Mouse (Mus musculus) hindbrain, embryonic 16.5 days (tissue): Measurements from ENCODE around the gene Tet3. TPM values are rescaled to one million over a fixed set of nuclear protein-coding genes. Genes with fewer than 3 reads are reported as not detected.
A peak's percentile ranks its signal among the peaks of the same experiment; 100 is the strongest.

Experiments used
- ATAC-seq: fragments of 200-750 bp; cut with Nextera tagmentation; 2 replicates; pipeline ENCODE4 v1.8.0; 2017; ENCODE audit warnings: moderate TSS enrichment, moderate library complexity
- H3K27ac ChIP-seq: fragments of 300-500 bp; sonication (generic); 2 replicates; pipeline ENCODE4 v1.5.1; 2014; ENCODE audit warnings: low read depth, mild to moderate bottlenecking, control low read depth, low read length, moderate library complexity
- H3K27me3 ChIP-seq: fragments of 300-500 bp; sonication (generic); replicated peaks from 2 replicates; pipeline ENCODE4 v1.6.1; 2014; ENCODE audit warnings: low read length; ENCODE audit not compliant: control insufficient read depth, insufficient read depth
- H3K36me3 ChIP-seq: fragments of 300-500 bp; sonication (generic); 2 replicates; pipeline ENCODE4 v1.6.1; 2014; ENCODE audit warnings: mild to moderate bottlenecking, low read length, moderate library complexity, mixed read lengths; ENCODE audit not compliant: control insufficient read depth, insufficient read depth
- H3K4me1 ChIP-seq: fragments of 300-500 bp; sonication (generic); 2 replicates; pipeline ENCODE4 v1.6.1; 2014; ENCODE audit warnings: low read depth, low read length; ENCODE audit not compliant: control insufficient read depth, insufficient read depth
- H3K4me2 ChIP-seq: fragments of 300-500 bp; sonication (generic); 2 replicates; pipeline ENCODE4 v1.6.1; 2014; ENCODE audit warnings: mild to moderate bottlenecking, low read length, control low read depth, moderate library complexity
- H3K4me3 ChIP-seq: fragments of 300-500 bp; sonication (generic); 2 replicates; pipeline ENCODE4 v1.5.1; 2014; ENCODE audit warnings: mild to moderate bottlenecking, low read length, control low read depth, moderate library complexity
- H3K9ac ChIP-seq: fragments of 300-500 bp; sonication (generic); 2 replicates; pipeline ENCODE4 v1.6.1; 2014; ENCODE audit warnings: low read depth, mild to moderate bottlenecking, control low read depth, low read length, moderate library complexity
- H3K9me3 ChIP-seq: fragments of 300-500 bp; sonication (generic); 2 replicates; pipeline ENCODE4 v1.6.1; 2014; ENCODE audit warnings: mild to moderate bottlenecking, low read length, moderate library complexity; ENCODE audit not compliant: control insufficient read depth
- WGBS: fragments of 180-500 bp; shearing (Covaris S2); extraction: QIAGEN DNeasy Blood & Tissue Kit; methylation state at CpG from one replicate; pipeline ENCODE4 v1.1.7; 2014; 5-methylcytosine and 5-hydroxymethylcytosine counted together
- polyA plus RNA-seq: library from polyadenylated mRNA; unstranded; fragments of >200 nt; fragmentation: Nextera tagmentation; extraction: Ambion mirVana; gene quantifications from 2 replicates; pipeline ENCODE4 v1.2.1, GENCODE M21; 2015

Gene Tet3
- polyA plus RNA-seq, 1 experiment from 2014 or later = 51.4 TPM

DNA sequence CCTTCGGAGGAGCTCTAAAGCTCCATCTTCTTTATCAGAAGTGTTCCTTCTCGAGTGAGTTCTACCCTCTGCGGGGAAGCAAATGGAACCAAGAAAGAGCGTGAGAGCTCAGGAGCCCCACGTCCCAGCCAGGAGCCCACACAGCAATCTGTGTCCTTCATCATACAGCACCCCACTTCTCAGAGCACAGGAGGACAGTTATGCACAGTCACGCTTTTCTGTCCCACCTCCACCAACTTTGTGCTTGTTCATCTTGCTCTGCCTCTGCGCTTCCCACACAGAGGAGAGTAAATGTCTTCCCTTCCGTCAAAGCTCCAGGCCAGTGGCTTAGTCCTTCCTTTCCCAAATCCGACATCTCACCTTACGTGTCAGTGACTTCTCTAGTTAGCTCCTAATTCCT is 40.2 kb upstream of the Tet3 start:
- H3K27ac ChIP-seq = no peak overlapping the region
- no peak for ATAC-seq
- no peaks in the 10 kb centered on the region for H3K27me3 ChIP-seq
- H3K9me3 ChIP-seq = no peaks in the 10 kb centered on the region
- 97% methylated on average over 10 of the region's 10 CpGs for WGBS
- no peak overlapping the region for H3K4me2 ChIP-seq
- no peak overlapping the region for H3K4me3 ChIP-seq
- no peak overlapping the region for H3K9ac ChIP-seq
- peaks cover 5% of the 10 kb centered on the region; the same call in 1 of the 2 replicates for H3K36me3 ChIP-seq
- 0 out of 2 replicates have a peak, but pooled peaks cover 3% of the 10 kb centered on the region for H3K4me1 ChIP-seq

DNA sequence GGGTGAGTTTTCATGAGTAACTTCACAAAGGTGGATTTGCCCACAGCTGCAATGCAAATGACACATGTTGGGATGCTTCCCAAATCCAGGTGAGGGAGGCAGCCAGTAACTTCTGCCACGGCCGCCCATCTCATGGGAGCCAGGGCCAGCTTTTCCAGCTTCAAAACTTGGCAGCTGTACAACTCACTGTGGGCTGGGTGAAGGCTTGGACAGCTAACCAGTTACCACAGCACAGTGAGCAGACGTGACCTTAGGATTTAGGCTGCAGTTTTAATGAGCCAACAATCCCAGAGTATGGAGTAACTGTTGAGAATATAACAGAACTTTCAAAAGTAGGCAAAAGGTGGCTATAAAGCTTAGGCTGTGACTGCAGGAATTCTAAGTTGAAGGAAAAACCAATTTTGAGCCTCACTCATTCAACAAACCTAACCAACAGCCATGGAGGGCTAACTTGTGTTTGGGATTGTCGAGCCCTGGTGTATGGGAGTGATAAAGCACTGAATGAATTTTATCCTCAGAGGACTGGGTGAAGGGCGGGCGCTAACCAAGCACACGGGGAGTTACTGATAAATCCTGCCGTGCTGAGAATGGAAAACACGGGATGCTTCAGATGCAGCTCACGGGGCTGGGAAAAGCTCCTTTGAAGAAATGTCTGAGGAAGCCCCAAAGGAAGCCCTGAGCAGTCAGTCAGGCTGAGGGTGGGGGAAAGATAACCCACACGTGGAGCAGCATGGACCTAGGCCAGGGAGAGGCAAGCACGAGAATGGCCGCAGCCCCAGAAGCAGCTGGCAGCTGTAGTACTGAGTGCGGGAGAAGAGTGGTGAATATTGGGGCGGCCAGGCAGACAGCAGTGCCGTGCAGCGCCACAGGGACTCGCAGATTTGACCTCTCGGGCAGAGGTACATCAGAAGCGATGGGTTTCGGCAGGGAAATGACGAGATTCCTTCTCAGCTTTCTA is 38.1 kb upstream of the Tet3 start:
- no peak for ATAC-seq
- H3K4me1 ChIP-seq = 0 out of 2 replicates have a peak, but pooled peaks cover 3% of the 10 kb centered on the region
- WGBS = 80% methylated on average over 22 of the region's 22 CpGs
- 0 out of 2 replicates have a peak overlapping the region, but pooled peaks have one; percentile 12 for H3K27ac ChIP-seq
- no peak overlapping the region for H3K4me2 ChIP-seq
- H3K9me3 ChIP-seq = no peaks in the 10 kb centered on the region
- H3K27me3 ChIP-seq = no peaks in the 10 kb centered on the region
- H3K36me3 ChIP-seq = peaks cover 16% of the 10 kb centered on the region
- H3K4me3 ChIP-seq = no peak overlapping the region
- H3K9ac ChIP-seq = no peak overlapping the region

DNA sequence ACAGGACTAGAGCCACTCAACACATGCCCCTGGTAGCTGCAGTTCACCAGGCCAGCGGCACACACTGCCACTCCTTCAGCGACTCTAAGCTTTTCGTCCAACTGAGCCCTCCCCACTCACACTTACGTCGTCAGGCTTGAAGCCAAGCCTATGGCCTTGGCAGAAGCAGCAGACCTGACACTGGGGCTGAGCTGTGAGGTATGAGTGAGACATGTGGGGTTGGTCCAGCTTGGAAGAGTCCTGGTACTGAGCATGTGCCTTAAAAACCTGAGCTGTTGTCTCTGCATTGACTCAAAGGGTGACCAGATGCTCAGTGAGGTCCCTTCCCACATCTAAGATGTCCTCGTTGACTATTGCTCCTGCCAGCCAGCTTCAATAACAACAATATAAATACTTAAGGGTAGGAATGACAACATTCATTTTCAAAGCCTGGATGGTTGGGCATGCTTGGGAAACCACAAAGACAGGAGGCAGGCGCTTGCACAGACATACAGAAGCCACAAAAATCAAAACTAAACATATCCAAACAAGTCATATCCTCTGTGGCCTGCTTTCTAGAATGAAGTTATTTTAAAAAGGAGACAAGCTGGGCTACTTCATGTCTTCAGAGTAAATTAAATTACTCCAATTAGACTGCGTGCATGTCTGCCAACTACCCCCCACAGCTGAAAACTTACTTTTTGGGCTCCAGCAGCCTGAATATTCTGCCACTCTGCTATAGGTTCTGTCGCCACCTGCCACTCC is 37.3 kb upstream of the Tet3 start:
- Histone ChIP-seq H3K36me3 (peaks cover 16% of the 10 kb centered on the region), H3K9me3 (no peaks in the 10 kb centered on the region), H3K4me3 (no peak overlapping the region), H3K4me1 (0 out of 2 replicates have a peak, but pooled peaks cover 3% of the 10 kb centered on the region), H3K9ac (no peak overlapping the region), H3K27me3 (no peaks in the 10 kb centered on the region), H3K27ac (no peak overlapping the region), H3K4me2 (no peak overlapping the region)
- ATAC-seq = no peak
- WGBS = 77% methylated on average over 9 of the region's 9 CpGs

DNA sequence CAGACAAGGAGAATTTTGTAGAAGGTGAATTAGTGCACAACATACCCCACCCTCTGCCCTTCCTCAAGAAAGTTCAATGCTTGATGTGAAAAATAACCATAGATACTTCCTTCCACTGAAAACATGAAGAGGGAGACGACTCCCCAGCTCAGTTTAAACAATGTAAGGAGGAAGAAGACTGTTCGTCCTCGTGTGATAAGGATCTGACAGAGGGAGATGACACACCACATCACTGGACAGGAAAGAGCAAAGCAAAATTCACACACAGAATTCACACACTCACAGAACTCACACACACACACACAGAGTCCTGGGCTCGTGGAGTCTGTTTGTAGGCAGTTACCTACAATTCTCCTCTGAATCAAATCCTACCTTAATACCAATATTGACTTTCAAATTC is 31.7 kb upstream of the Tet3 start:
- no peak for ATAC-seq
- Histone ChIP-seq H3K27me3 (no peaks in the 10 kb centered on the region), H3K4me1 (no peaks in the 10 kb centered on the region), H3K9me3 (no peaks in the 10 kb centered on the region), H3K4me3 (no peak overlapping the region), H3K4me2 (no peak overlapping the region), H3K9ac (no peak overlapping the region), H3K27ac (no peak overlapping the region), H3K36me3 (peaks cover 27% of the 10 kb centered on the region)
- WGBS = 83% methylated on average over 4 of the region's 4 CpGs

DNA sequence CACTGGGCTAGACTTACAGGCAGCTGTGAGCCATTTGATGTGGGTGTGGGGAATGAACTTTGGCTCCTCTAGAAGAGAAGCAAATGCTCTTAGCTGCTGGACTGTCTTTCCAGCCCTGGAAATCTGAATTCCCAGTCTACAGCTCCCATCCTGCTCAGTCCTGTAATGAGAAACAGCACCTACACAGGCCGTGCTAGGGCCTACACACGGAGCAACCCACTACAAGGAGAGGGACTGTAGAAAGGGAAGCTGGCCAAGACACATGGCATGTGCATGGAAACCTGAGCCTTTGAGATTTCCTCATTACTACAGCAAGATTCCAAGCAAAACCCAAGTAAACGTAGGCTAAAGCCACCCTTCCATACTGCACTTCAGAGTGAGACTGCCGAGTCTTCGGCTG is 29.3 kb upstream of the Tet3 start:
- no peak overlapping the region for H3K4me2 ChIP-seq
- H3K27me3 ChIP-seq = no peaks in the 10 kb centered on the region
- H3K4me3 ChIP-seq = no peak overlapping the region
- no peak overlapping the region for H3K9ac ChIP-seq
- 89% methylated on average over 5 of the region's 5 CpGs for WGBS
- no peaks in the 10 kb centered on the region for H3K9me3 ChIP-seq
- no peak overlapping the region for H3K27ac ChIP-seq
- peaks cover 19% of the 10 kb centered on the region for H3K36me3 ChIP-seq
- no peak for ATAC-seq
- H3K4me1 ChIP-seq = no peaks in the 10 kb centered on the region

GRCm38 (mm10) chr6:83487298-83487697 is 28.4 kb upstream of the Tet3 start:
- no peak for ATAC-seq
- Histone ChIP-seq H3K9me3 (no peaks in the 10 kb centered on the region), H3K27ac (no peak overlapping the region), H3K4me2 (no peak overlapping the region), H3K36me3 (peaks cover 17% of the 10 kb centered on the region), H3K27me3 (no peaks in the 10 kb centered on the region), H3K4me1 (no peaks in the 10 kb centered on the region), H3K4me3 (no peak overlapping the region), H3K9ac (no peak overlapping the region)
- WGBS = 79% methylated on average over 4 of the region's 4 CpGs

DNA sequence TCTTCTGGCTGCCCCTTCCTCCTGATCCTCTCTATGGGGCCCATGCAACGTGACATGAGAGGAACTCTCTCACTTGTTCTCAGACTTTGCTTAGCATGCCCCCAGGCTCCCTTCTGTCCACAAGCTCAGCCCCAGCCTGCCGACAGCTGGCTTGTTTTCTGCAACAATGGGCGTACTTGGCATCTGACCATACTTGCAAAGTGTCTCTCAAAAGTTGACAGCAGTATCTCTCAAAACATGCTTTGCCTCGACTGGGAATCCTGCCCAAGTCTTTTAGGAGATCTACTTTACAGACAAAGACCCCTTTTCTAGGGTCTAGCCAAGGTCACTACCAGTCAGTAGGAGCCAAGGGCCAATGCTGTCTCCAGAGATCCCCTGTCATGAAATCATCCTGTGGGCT is 27.0 kb upstream of the Tet3 start:
- no peak overlapping the region for H3K27ac ChIP-seq
- peak; percentile 78 for ATAC-seq
- peaks cover 22% of the 10 kb centered on the region for H3K36me3 ChIP-seq
- 56% methylated on average over 4 of the region's 4 CpGs for WGBS
- no peaks in the 10 kb centered on the region for H3K9me3 ChIP-seq
- H3K9ac ChIP-seq = no peak overlapping the region
- no peak overlapping the region for H3K4me2 ChIP-seq
- H3K4me1 ChIP-seq = no peaks in the 10 kb centered on the region
- no peaks in the 10 kb centered on the region for H3K27me3 ChIP-seq
- H3K4me3 ChIP-seq = no peak overlapping the region

- H3K4me3 ChIP-seq = no peak overlapping the region
- WGBS = 91% methylated on average over 7 of the region's 7 CpGs
- H3K27ac ChIP-seq = no peak overlapping the region
- H3K36me3 ChIP-seq = peaks cover 19% of the 10 kb centered on the region
- H3K27me3 ChIP-seq = no peaks in the 10 kb centered on the region
- no peak for ATAC-seq
- no peaks in the 10 kb centered on the region for H3K4me1 ChIP-seq
- no peak overlapping the region for H3K4me2 ChIP-seq
- no peak overlapping the region for H3K9ac ChIP-seq
- H3K9me3 ChIP-seq = no peaks in the 10 kb centered on the region
These were observed 24.9 kb upstream of the Tet3 start for GRCm38 (mm10) chr6:83483776-83484175.

DNA sequence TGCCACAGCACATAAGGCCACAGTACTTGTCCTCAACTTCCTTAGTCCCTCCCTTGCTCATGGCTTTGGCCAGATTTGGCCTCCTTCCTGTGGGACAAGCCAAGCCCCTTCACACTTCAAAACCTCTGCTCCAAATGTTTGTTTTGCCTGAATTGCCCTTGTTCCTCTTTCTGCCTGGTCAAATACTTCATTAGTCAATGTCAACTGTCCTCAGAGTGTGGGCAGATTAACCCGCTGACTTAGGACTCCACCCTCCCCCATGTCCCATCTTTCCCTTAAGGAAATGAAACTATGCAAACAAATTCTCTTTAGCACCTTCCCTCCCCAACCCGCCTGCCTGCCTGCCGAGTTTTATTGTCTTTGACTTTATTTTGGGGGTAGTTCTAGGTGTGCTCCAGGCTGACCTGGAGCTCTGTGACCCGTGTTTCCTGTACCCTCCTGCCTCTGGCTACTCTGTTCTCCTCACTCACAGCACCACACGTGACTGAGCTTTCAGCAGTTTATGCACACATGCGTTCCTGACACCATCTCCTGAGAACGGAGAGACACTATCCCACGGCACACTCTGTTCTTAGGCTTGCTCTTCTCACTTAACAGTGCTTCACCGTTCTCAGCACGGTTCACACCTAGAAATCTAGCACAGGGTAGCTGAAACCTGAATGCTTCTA is 23.7 kb upstream of the Tet3 start:
- H3K27ac ChIP-seq = no peak overlapping the region
- H3K9me3 ChIP-seq = no peaks in the 10 kb centered on the region
- no peak overlapping the region for H3K9ac ChIP-seq
- H3K27me3 ChIP-seq = no peaks in the 10 kb centered on the region
- H3K4me2 ChIP-seq = no peak overlapping the region
- peaks cover 21% of the 10 kb centered on the region for H3K36me3 ChIP-seq
- 74% methylated on average over 10 of the region's 10 CpGs for WGBS
- no peak overlapping the region for H3K4me3 ChIP-seq
- no peak for ATAC-seq
- no peaks in the 10 kb centered on the region for H3K4me1 ChIP-seq
